In the genomic region with DNA sequence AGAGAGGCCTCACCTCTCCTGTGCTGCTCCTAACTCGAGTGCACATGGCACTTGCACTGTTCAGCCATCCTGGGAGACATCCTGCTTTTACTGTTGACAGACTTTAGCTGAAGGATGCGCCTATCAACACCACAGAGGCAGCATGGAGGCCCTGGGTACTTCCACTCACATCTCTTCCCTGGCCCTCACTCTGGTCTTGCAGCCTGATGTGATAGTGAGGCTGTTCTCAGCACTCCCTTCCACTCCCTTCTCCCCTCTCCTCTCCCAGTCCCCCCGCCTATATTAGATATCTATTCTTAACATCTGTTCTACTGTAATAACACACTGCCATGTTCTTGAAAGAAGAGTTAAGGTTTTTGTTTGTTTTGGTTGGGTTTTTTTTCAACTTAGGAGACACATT, we compare ENCODE assay signal across 20 mouse cellular contexts.
"Had no signal": no experiment of that assay in that cellular context is flagged by ENCODE, and none has a peak within 500 bp of the region (broad histone marks: within the 10 kb centered on the region; RNA-seq: fewer than 3 reads in every experiment).

No protein-coding gene starts in this region.

- H3K4me2 ChIP-seq: lung, embryonic 14.5 days; midbrain, embryonic 12.5 days; midbrain, embryonic 15.5 days; neural tube, embryonic 12.5 days; neural tube, embryonic 15.5 days had no signal

- H3K9ac ChIP-seq: lung, embryonic 14.5 days; midbrain, embryonic 12.5 days; midbrain, embryonic 15.5 days; neural tube, embryonic 12.5 days; neural tube, embryonic 15.5 days had no signal

- H3K4me3 ChIP-seq: layer of hippocampus, adult 2 months; midbrain, embryonic 12.5 days; midbrain, embryonic 15.5 days; neural tube, embryonic 12.5 days; neural tube, embryonic 15.5 days had no signal

- DNase-seq: kidney, adult 2 months; kidney, postnatal 25 days; layer of hippocampus, adult 9-11 months; lung, embryonic 14.5 days; lung, postnatal 4 days; right cerebral cortex, adult 18-20 months; right cerebral cortex, postnatal 14 days; right cerebral cortex, postnatal 4 days; thymus, adult 2 months; thymus, postnatal 14 days; thymus, postnatal 4 days had no signal

- H3K27ac ChIP-seq: kidney, postnatal 0 days; layer of hippocampus, adult 2 months; midbrain, embryonic 12.5 days; midbrain, embryonic 15.5 days; neural tube, embryonic 12.5 days; neural tube, embryonic 15.5 days; stomach, postnatal 0 days had no signal

- H3K9me3 ChIP-seq: midbrain, embryonic 12.5 days; midbrain, embryonic 15.5 days; neural tube, embryonic 12.5 days; neural tube, embryonic 15.5 days had no signal

- H3K27me3 ChIP-seq: midbrain, embryonic 12.5 days; midbrain, embryonic 15.5 days; neural tube, embryonic 12.5 days; neural tube, embryonic 15.5 days had no signal

- ATAC-seq: intestine, postnatal 0 days; lung, postnatal 0 days; midbrain, embryonic 15.5 days had no signal

- H3K36me3 ChIP-seq: midbrain, embryonic 12.5 days; midbrain, embryonic 15.5 days; neural tube, embryonic 12.5 days; neural tube, embryonic 15.5 days had no signal

- H3K4me1 ChIP-seq: midbrain, embryonic 15.5 days; neural tube, embryonic 12.5 days; neural tube, embryonic 15.5 days had no signal
